Mouse (Mus musculus): ENCODE results near the gene Yme1l1. TPM values are rescaled to one million over a fixed set of nuclear protein-coding genes. Genes with fewer than 3 reads are reported as not detected.

Yme1l1 gene
- total RNA-seq (2023), result 152 TPM

GRCm38 (mm10) chr2:23155777-23156607 is at the start of gene Yme1l1, which contains the start of gene Mastl:
TSS of gene Yme1l1 (plus strand) at chr2:23156369.
TSS of gene Mastl (minus strand) at chr2:23156024.

GRCm38 (mm10) chr2:23207070-23207526 is 50.9 kb downstream of the Yme1l1 start, which contains the start of gene 4931423N10Rik:
TSS of gene 4931423N10Rik (plus strand) at chr2:23207476.

Other genes starting within 250 kb of the Yme1l1 start
- gene Abi1, start 116.1 kb upstream of the Yme1l1 start, total RNA-seq (2023), result 178 TPM
- 66.7 TPM for gene Acbd5, start 88.2 kb upstream of the Yme1l1 start, total RNA-seq (2023)
- gene Mastl, start 345 bp upstream of the Yme1l1 start, total RNA-seq (2023), result not detected
- gene 4931423N10Rik, start 51.1 kb downstream of the Yme1l1 start, total RNA-seq (2023), result 0.41 TPM
- not detected for gene Nxph2, start 164.9 kb downstream of the Yme1l1 start, total RNA-seq (2023)

All from CD4-positive naive resting alpha-beta T cell, adult 57 days (primary cell).